Mouse (Mus musculus): Measurements from ENCODE around the gene 1520401A03Rik. TPM values are rescaled to one million over a fixed set of nuclear protein-coding genes. Genes with fewer than 3 reads are reported as not detected.

1520401A03Rik gene
- polyA plus RNA-seq, 1 experiment = not detected

- H3K4me3 ChIP-seq (replicated peaks; ENCODE audit: extremely low read depth, low read depth, low read length) = peak overlapping the region; percentile 76
- peak; percentile 36 for DNase-seq
- WGBS = 4% methylated on average over 14 of the region's 14 CpGs
- TF ChIP-seq CTCF (IDR thresholded peaks at IDR 0.05; ENCODE audit: insufficient read depth, low read length) = no peak
- TF ChIP-seq POLR2A (IDR thresholded peaks at IDR 0.05; ENCODE audit: borderline replicate concordance, extremely low read depth, low read depth, low read length) = no peak
- peaks cover 2% of the 10 kb centered on the region; the same call in 1 of the 2 replicates for H3K4me1 ChIP-seq (ENCODE audit: control insufficient read depth, insufficient read depth, low read length)
Observed at GRCm38 (mm10) chr17:23660876-23661200, 61.7 kb downstream of the 1520401A03Rik start.

DNA sequence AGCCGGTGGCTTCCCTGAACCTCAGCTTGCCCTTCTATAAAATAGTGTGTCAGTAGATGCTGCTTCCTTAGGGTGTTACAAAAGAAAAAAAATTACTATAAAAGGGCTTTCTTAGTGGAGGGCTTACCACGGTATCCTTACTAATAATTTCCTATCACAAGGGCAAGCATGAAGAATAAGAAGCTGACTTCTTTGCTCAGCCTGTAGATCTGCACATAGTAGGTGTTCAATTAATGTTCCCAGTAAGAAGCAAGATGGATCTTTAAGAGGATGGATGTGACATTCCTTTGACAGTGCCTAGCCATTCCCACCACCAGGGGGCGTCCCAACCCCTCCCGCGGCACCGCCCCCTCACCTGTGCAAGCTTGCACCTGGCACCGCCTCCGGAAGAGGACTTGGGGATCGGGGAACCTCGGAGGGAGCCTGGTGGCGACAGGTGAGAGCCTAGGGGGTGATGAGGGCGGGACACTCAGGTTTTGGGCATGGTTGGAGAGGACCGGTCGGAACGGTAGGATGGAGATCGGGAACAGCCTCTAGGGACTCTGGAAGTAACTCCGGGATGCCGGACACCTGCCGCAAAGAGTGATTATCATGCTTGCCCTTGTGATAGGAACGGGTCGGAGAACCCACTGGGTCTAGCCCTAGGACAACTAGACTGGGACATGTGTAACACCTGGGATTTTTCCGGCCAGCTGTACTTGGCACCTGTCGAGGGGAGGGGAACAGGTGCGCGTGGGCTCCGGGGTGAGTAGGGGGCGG is 62.3 kb downstream of the 1520401A03Rik start, which contains the start of gene Bicdl2:
TSS of gene Bicdl2 (plus strand) at position 390 of the 759 bp plus-strand sequence.
- peak within 1 kb of the TSS; percentile 76 for H3K4me3 ChIP-seq (replicated peaks; ENCODE audit: extremely low read depth, low read depth, low read length)
- TF ChIP-seq CTCF (IDR thresholded peaks at IDR 0.05; ENCODE audit: insufficient read depth, low read length) = peak; percentile 61
- peak; percentile 20; the same call in 1 of the 2 replicates for TF ChIP-seq POLR2A (IDR thresholded peaks at IDR 0.05; ENCODE audit: borderline replicate concordance, extremely low read depth, low read depth, low read length)
- WGBS = 5% methylated on average over 27 of the region's 27 CpGs
- H3K4me1 ChIP-seq (ENCODE audit: control insufficient read depth, insufficient read depth, low read length) = peaks cover 2% of the 10 kb centered on the region; the same call in 1 of the 2 replicates
- peak; percentile 81 for DNase-seq

DNA sequence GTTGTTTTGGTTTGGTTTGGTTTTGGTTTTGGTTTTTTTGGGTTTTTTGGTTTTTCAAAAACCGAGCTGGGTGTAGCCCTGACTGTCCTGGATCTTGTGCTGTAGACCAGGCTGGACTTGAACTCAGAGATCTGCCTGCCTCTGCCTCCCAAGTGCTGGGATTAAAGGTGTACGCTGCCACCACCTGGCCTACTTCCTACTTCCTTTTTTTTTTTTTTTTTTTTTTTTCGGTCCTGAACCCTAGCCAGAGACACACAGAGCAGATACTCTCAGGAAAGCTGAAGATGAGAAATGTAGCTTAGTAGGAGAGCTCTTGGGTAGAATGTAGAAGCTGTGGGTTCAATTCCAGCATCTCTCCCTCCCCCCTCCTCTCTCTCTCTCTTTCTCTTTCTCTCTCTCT is 64.1 kb downstream of the 1520401A03Rik start:
- WGBS = 87% methylated on average over 3 of the region's 3 CpGs
- no peak for DNase-seq
- H3K4me3 ChIP-seq (replicated peaks; ENCODE audit: extremely low read depth, low read depth, low read length) = no peak overlapping the region
- no peaks in the 10 kb centered on the region for H3K4me1 ChIP-seq (ENCODE audit: control insufficient read depth, insufficient read depth, low read length)
- TF ChIP-seq POLR2A (IDR thresholded peaks at IDR 0.05; ENCODE audit: borderline replicate concordance, extremely low read depth, low read depth, low read length) = no peak
- TF ChIP-seq CTCF (IDR thresholded peaks at IDR 0.05; ENCODE audit: insufficient read depth, low read length) = no peak

Other genes with a start within 250 kb of the 1520401A03Rik start
- not detected in 2 replicates for gene Vmn2r117, start 243.1 kb downstream of the 1520401A03Rik start, polyA plus RNA-seq (2012; rRNA removed)
- 13.4 and 14.0 TPM in 2 replicates for gene Zfp213, start 158.5 kb downstream of the 1520401A03Rik start, polyA plus RNA-seq (2012; rRNA removed)
- 14.9 and 15.2 TPM in 2 replicates for gene Zfp13, start 123.3 kb downstream of the 1520401A03Rik start, polyA plus RNA-seq (2012; rRNA removed)
- 0.06 TPM in 1 of 2 replicates, not detected in the other for gene Zscan10, start 121.9 kb downstream of the 1520401A03Rik start, polyA plus RNA-seq (2012; rRNA removed)
- gene Mmp25, start 77.5 kb downstream of the 1520401A03Rik start, polyA plus RNA-seq (2012; rRNA removed) = 0.70 and 1.0 TPM in 2 replicates
- 4.0 and 6.8 TPM in 2 replicates for gene Bicdl2, start 62.3 kb downstream of the 1520401A03Rik start, polyA plus RNA-seq (2012; rRNA removed)
- gene Hcfc1r1, start 49.2 kb downstream of the 1520401A03Rik start, polyA plus RNA-seq (2012; rRNA removed) = 284 and 321 TPM in 2 replicates
- gene Thoc6, start 48.9 kb downstream of the 1520401A03Rik start, polyA plus RNA-seq (2012; rRNA removed) = 18.1 and 20.6 TPM in 2 replicates
- 32.4 and 39.7 TPM in 2 replicates for gene Tnfrsf12a, start 45.3 kb downstream of the 1520401A03Rik start, polyA plus RNA-seq (2012; rRNA removed)
- 0.57 and 0.86 TPM in 2 replicates for gene Cldn6, start 43.5 kb downstream of the 1520401A03Rik start, polyA plus RNA-seq (2012; rRNA removed)
- gene Cldn9, start 38.8 kb downstream of the 1520401A03Rik start, polyA plus RNA-seq (2012; rRNA removed) = 0.07 and 0.08 TPM in 2 replicates
- gene Pkmyt1, start 3.6 kb upstream of the 1520401A03Rik start, polyA plus RNA-seq (2012; rRNA removed) = 21.8 and 25.3 TPM in 2 replicates
- gene Paqr4, start 18.1 kb upstream of the 1520401A03Rik start, polyA plus RNA-seq (2012; rRNA removed) = 59.8 and 63.5 TPM in 2 replicates
- gene Kremen2, start 23.1 kb upstream of the 1520401A03Rik start, polyA plus RNA-seq (2012; rRNA removed) = 0.81 and 1.1 TPM in 2 replicates
- gene Flywch1, start 48.8 kb upstream of the 1520401A03Rik start, polyA plus RNA-seq (2012; rRNA removed) = 37.1 and 39.1 TPM in 2 replicates
- gene Flywch2, start 63.3 kb upstream of the 1520401A03Rik start, polyA plus RNA-seq (2012; rRNA removed) = 8.0 and 8.8 TPM in 2 replicates
- 538 and 681 TPM in 2 replicates for gene Srrm2, start 67.7 kb upstream of the 1520401A03Rik start, polyA plus RNA-seq (2012; rRNA removed)
- 470 and 498 TPM in 2 replicates for gene Elob, start 106.4 kb upstream of the 1520401A03Rik start, polyA plus RNA-seq (2012; rRNA removed)
- not detected in 2 replicates for gene Prss33, start 113.3 kb upstream of the 1520401A03Rik start, polyA plus RNA-seq (2012; rRNA removed)
- gene Prss32, start 121.1 kb upstream of the 1520401A03Rik start, polyA plus RNA-seq (2012; rRNA removed) = 5.1 TPM in 1 of 2 replicates, not detected in the other
- 0.66 and 0.78 TPM in 2 replicates for gene Prss41, start 121.4 kb upstream of the 1520401A03Rik start, polyA plus RNA-seq (2012; rRNA removed)
- not detected in 2 replicates for gene Prss21, start 145.3 kb upstream of the 1520401A03Rik start, polyA plus RNA-seq (2012; rRNA removed)
- not detected in 2 replicates for gene Dcpp1, start 158.1 kb upstream of the 1520401A03Rik start, polyA plus RNA-seq (2012; rRNA removed)
- not detected in 2 replicates for gene Dcpp2, start 158.1 kb upstream of the 1520401A03Rik start, polyA plus RNA-seq (2012; rRNA removed)
- not detected in 2 replicates for gene Dcpp3, start 194.7 kb upstream of the 1520401A03Rik start, polyA plus RNA-seq (2012; rRNA removed)
- not detected in 2 replicates for gene Sbp, start 218.9 kb upstream of the 1520401A03Rik start, polyA plus RNA-seq (2012; rRNA removed)
- not detected in 2 replicates for gene Sbpl, start 232.5 kb upstream of the 1520401A03Rik start, polyA plus RNA-seq (2012; rRNA removed)

All from lung, adult 2 months (tissue).